Mouse (Mus musculus) Patski (cell line): ENCODE results near the gene C1qa. TPM values are rescaled to one million over a fixed set of nuclear protein-coding genes. Genes with fewer than 3 reads are reported as not detected.

Experiments
- ATAC-seq: fragments of 100-300 bp; one replicate; pipeline ENCODE4 v1.8.0; 2021
- CTCF ChIA-PET: fragments of 350-600 bp; sonication (Branson Sonifier 250); formaldehyde crosslinking; loops from one replicate; lab custom pipeline; 2022; ENCODE audit warnings: inconsistent platforms; lab: Charles Lee
- POLR2A ChIA-PET: fragments of 350-600 bp; sonication (Branson Sonifier 250); formaldehyde crosslinking; loops from one replicate; lab custom pipeline; 2022; ENCODE audit warnings: antibody characterized with exemption, inconsistent platforms; lab: Charles Lee
- DNase-seq: peaks from one replicate; pipeline ENCODE4 v3.0.0-alpha.2; 2011; ENCODE audit warnings: low read depth, low spot score
- H3K27me3 ChIP-seq: fragments of 371-371 bp; one replicate; pipeline ENCODE4 v1.5.1; 2021
- CTCF ChIP-seq: fragments of 100-300 bp; IDR thresholded peaks from one replicate; pipeline ENCODE4 v1.5.1; 2021
- in situ Hi-C: fragments of 300-500 bp; cut with MboI; formaldehyde crosslinking; loops from 3 replicates; pipeline ENCODE4 v1.11.1; 2018; ENCODE audit warnings: low pct_unique_long_range_greater_than_20kb, mixed read lengths
- polyA plus RNA-seq: library from polyadenylated mRNA; unstranded; gene quantifications from one replicate; pipeline ENCODE4 v1.2.3, GENCODE M21; 2021

Gene C1qa
- polyA plus RNA-seq, 1 experiment from 2014 or later = not detected

DNA sequence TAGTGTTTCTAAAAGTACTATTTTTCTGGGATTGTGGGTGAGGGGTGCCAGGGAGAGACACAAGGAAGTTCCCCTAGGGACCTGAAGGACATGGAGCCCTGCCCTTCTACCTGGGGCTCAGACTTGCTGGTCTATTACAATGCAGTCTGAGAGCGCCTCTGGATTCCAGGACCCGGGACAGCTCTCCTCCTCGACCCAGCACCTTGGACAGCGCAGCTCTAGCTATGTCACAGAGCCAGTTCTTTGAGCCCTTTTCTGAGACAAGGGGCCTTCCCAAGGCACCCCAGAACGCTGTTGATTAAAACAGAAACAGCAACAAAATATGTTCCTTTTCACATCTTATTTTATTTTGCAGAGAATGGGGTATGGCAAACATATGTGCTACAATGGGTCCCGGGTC, 25.9 kb upstream of the C1qa start:
- ATAC-seq = no peak
- TF ChIP-seq CTCF = no peak
- POLR2A ChIA-PET = no interaction called here
- H3K27me3 ChIP-seq = peaks cover 6% of the 10 kb centered on the region
- CTCF ChIA-PET = no interaction called here
- DNase-seq = peak; percentile 7
- in situ Hi-C loops = no loop called here

DNA sequence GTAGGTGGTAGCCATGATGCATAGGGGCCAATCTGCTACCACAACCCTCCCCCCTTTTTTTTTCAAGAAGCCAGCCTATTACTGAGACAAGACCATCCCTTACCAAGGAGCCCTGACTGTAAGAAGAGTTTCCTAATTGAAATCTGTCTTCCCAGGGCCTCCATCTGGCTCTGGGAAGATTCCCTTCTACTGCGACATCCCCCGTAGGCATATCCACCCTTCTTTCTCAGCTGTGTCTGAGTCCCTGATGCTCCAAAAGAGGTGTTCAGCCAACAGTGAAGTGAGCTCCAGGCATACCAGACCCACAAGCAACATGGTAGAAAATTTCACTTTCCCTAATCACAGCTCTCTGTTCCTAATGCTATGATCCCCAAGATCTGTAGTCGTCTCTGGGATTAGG, 20.9 kb upstream of the C1qa start:
- CTCF ChIA-PET = no interaction called here
- in situ Hi-C loops = no loop called here
- no peak for TF ChIP-seq CTCF
- POLR2A ChIA-PET = no interaction called here
- no peak for ATAC-seq
- H3K27me3 ChIP-seq = peaks cover 3% of the 10 kb centered on the region
- DNase-seq = no peak

DNA sequence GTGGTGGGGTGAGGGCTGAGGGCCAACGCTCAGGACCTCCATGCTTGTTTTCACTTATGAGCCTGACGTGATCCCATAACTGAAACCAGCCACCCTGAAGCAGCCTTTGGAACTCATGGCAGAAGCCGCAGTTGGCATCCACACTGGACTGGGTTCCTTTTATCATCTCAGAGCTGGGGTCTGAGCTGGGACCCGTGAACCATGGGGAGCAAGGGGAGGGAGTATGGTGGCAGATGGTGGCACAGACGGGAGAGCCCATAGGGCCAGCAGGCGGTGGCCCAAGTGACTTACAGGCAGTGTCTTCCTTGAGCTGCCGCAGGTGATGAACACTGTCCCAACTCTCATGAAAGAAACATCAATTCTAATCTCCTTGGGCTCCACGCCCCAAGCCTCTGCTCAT, 20.2 kb upstream of the C1qa start:
- H3K27me3 ChIP-seq = peaks cover 3% of the 10 kb centered on the region
- ChIA-PET CTCF (no interaction called here), POLR2A (no interaction called here)
- in situ Hi-C loops = no loop called here
- ATAC-seq = no peak
- no peak for DNase-seq
- no peak for TF ChIP-seq CTCF

DNA sequence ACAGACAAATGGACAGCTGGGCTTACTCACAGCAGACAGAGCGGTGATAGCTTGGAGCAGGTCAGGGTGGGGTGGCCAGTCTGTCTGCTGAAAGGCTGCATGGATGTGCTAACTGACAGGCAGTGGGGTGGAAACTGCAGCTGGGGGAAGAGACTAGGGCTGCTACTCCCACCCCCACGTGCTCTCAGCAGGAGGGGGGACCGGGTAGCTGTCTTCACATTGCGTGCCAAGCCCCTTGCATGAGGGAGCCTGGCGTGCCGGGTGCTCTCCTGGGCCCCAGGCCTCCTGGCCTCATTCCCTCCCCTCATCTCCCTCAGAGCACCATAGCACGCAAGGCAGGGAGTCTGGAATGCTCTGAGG, 18.5 kb upstream of the C1qa start:
- CTCF ChIA-PET = no interaction called here

DNA sequence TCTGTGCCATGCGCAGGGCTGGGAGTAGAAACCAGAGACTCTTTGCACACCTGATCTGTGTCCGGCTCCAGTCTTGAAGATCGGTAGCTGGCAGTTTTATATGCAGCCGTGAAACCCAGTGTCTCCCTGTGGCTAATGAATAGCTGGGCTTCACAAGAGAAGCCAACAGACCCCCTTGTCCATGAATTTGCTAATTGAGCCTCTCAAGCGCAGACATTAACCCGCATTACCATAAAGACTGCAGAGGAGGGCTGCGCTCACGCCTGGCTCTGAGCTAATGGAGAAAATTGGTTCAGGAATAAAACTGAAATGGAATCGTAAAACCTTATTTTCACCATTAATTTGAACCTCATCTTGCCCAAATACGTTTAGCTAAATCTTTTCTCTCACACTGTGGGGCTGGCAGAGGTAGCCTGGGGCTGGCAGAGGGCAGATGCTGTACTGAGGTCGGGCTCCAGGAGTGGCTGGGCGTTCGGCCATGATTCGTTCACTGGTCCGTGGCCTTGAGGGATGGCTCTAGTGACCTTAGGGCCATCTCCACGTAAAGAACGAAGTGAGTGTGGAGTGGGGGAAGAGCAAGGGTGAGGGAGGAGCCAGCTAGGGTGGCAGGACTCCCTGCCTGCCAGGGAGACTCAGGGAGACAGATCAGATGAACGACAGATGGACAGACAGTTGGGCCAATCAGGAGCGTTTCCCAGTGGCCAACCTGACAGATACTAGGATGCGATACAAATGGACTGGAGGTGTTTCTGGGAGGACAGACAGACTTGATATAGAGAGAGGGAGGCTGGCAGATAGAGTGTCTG, 18.0 kb upstream of the C1qa start:
- DNase-seq = no peak
- H3K27me3 ChIP-seq = peaks cover 12% of the 10 kb centered on the region
- no peak for ATAC-seq
- in situ Hi-C loops = no loop called here
- POLR2A ChIA-PET = no interaction called here
- no peak for TF ChIP-seq CTCF
- CTCF ChIA-PET = no interaction called here

More for the DNA sequence above, 18.5 kb upstream of the C1qa start:
- DNase-seq (no peak), ATAC-seq (no peak)
- POLR2A ChIA-PET = no interaction called here
- no peak for TF ChIP-seq CTCF
- in situ Hi-C loops = no loop called here
- peaks cover 12% of the 10 kb centered on the region for H3K27me3 ChIP-seq

DNA sequence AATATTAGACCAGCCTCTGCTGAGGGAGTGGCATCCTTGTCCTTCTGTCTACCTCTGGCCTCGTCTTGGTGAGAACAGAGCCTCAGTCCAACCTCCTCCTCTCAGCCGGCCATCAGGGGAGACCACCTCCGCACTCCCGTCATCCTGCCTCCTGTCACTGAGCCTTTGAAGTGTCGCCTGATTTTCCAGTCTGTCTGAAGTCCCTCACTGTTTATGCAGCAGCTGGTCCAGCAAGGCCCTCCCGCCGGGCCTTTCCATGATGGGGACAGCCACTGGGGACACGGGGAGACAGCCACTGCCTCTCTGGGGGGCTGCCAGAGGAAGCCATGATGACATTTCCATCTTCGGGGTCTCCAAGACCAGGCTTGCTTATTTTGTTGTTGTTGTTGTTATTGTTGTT, 14.2 kb upstream of the C1qa start:
- peaks cover 22% of the 10 kb centered on the region for H3K27me3 ChIP-seq

DNA sequence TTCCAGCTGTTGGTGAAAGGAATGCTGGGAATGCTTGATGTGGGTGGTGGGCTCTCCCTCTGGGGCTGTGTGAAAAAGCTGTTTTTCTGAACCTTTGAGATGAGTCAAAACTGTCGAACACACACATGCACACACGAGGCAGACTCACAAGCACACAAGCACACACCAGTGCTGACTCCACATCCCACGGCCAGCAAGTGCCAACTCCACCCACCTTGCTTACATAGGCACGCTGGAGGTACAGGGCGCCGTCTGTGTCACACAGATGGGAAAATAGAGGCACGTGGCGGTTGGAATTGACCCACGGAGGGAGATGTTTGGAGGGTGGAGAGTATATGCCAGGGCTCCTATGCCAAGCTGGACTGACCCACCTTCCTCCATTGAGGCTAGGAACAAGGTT, 13.2 kb upstream of the C1qa start:
- ATAC-seq (no peak), DNase-seq (no peak)
- CTCF ChIA-PET = no interaction called here
- POLR2A ChIA-PET = interaction anchor here (0.6 kb wide), 1 partner anchor 87 kb away, joined by 6 read pairs; no protein-coding TSS in a partner anchor
- H3K27me3 ChIP-seq = peaks cover 22% of the 10 kb centered on the region
- in situ Hi-C loops = no loop called here
- no peak for TF ChIP-seq CTCF

More for the DNA sequence above, 14.2 kb upstream of the C1qa start:
- no peak for TF ChIP-seq CTCF
- ChIA-PET CTCF (no interaction called here), POLR2A (no interaction called here)
- in situ Hi-C loops = no loop called here
- no peak for ATAC-seq
- no peak for DNase-seq

DNA sequence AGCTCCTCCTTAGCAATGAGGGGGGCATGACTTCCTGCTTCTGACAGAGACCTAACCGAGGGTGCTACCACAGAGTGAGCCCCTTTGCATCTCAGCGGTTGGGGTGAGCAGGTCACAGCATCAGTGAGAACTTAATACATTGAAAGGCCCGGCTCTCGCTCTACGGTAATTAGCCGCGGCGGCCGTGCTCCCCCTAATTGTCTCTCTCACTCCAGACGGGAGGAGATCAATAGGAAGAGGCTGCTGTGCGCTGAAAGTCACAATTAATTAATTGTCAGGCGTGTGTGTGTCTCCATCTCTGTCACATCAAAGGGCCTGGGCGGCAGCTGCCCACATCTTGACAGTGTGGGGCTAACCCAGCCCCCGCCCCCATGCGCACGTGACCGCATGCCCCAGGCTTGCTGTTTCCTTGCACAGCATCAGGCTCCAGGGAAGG, 12.6 kb upstream of the C1qa start:
- TF ChIP-seq CTCF = no peak
- in situ Hi-C loops = no loop called here
- DNase-seq (no peak), ATAC-seq (no peak)
- peaks cover 22% of the 10 kb centered on the region for H3K27me3 ChIP-seq
- CTCF ChIA-PET = no interaction called here
- POLR2A ChIA-PET = no interaction called here

DNA sequence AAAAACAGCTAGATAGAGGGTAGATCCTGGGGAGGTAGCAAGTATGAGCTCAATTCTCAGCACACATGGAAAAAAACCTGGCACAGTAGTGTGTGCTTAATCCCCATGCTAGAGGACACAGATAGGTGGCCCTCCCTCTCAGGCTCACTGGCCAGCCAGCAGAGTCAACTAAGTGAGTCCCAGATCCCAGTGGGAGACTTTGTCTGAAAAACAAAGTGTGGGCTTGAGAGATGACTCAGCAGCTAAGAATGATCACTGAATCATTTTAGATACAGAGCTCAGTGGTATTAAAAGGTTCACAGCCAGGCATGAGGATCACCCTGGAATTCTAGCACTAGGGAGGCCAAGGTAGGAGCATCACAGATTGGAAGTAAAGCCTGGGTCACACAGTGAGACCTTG, 9.2 kb upstream of the C1qa start:
- in situ Hi-C loops = loop anchor here (5.0 kb wide), 1 partner anchor 164 kb away; no protein-coding TSS in a partner anchor
- TF ChIP-seq CTCF = no peak
- DNase-seq (no peak), ATAC-seq (no peak)
- H3K27me3 ChIP-seq = peaks cover 22% of the 10 kb centered on the region
- ChIA-PET CTCF (no interaction called here), POLR2A (no interaction called here)

DNA sequence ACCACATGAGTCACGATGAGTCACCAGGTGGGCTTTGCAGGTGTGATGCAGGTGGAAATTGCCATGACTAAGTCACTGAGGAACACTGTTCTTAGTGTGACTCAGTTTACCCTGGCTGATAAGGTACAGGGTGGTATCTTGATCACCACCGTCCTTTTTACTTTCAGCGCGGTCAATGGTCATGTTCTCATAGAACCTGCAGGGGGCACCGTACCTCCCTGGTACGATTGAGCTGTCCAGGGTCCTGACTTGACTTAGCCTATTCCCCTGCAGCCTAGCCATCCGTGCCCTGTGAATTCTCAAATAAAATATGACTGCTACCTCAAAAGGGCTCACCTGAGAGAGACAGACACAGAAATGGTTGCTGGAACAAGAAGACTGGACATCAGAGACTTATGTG, 8.4 kb upstream of the C1qa start:
- in situ Hi-C loops = loop anchor here (5.0 kb wide), 1 partner anchor 165 kb away; no protein-coding TSS in a partner anchor
- CTCF ChIA-PET = no interaction called here
- TF ChIP-seq CTCF = peak; percentile 85
- peaks cover 17% of the 10 kb centered on the region for H3K27me3 ChIP-seq
- DNase-seq (peak; percentile 4), ATAC-seq (no peak)
- POLR2A ChIA-PET = no interaction called here

DNA sequence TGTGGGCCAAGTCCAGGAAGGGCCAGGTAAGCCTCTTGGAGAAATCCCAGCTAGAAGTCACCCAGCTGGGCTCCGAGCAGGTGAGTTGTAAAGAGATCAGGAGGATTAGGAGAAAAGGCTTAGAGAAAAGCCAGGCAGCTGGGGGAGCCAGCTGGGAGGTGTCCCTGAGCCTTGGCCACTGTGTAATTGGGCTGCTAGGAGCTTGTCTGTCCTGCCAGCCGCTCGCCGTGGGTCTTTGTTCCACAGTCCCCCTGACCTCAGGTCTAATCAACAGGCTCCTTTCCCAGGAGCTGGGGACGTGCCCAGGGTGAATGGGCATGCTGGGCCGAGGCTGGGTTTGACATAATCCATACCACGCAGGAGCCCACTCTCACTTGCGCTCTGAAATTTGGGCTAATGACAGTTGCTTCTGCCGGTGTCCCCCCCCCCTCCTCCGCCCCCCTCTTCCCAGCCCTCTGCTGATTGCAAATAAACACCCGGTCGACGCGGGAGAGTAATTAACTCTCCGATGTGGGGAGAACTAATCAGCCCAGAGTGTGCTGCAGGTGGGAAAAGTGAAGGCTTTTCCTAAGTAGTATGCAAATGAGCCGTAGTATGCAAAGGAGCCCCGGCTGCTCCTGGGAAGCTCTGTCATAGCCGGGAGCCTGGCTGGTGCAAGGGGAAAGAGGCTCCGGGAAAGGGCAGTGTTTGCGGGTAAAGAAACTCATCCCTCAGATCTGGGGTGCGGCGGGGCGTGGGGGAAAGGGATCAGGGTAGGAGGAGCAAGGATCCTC, 6.3 kb upstream of the C1qa start:
- no peak for TF ChIP-seq CTCF
- in situ Hi-C loops = loop anchor here (5.0 kb wide), 1 partner anchor 167 kb away; no protein-coding TSS in a partner anchor
- peaks cover 7% of the 10 kb centered on the region for H3K27me3 ChIP-seq
- ChIA-PET CTCF (no interaction called here), POLR2A (no interaction called here)
- ATAC-seq (no peak), DNase-seq (no peak)
